Comparison of ENCODE assay signal across 23 mouse cellular contexts in genomic region chr3:103778660-103779059, GRCm38 (mm10). TPM values are rescaled to one million over a fixed set of nuclear protein-coding genes. Genes with fewer than 3 reads are reported as not detected.
DNase-seq lines count a peak whose midpoint lies in the region; ATAC-seq and TF ChIP-seq lines count a peak whose summit lies in the region.
"Had no signal": no experiment of that assay in that cellular context is flagged by ENCODE, and none has a peak within 500 bp of the region (broad histone marks: within the 10 kb centered on the region; RNA-seq: fewer than 3 reads in every experiment).

No protein-coding gene starts in this region.

- no peak for TF ChIP-seq POLR2A in thymus, adult 2 months (IDR thresholded peaks at IDR 0.05; ENCODE audit: control insufficient read depth, extremely low read depth, insufficient read depth, low read length, poor library complexity)

- H3K36me3 ChIP-seq in heart, embryonic 16.5 days (ENCODE audit: control insufficient read depth, insufficient read depth): peaks cover 8% of the 10 kb centered on the region
- H3K36me3 ChIP-seq in thymus, adult 2 months (ENCODE audit: control insufficient read depth, insufficient read depth, low read length): peaks cover 13% of the 10 kb centered on the region
- peaks cover 20% of the 10 kb centered on the region for H3K36me3 ChIP-seq in forebrain, embryonic 13.5 days (ENCODE audit: poor library complexity, severe bottlenecking)

- no peaks in the 10 kb centered on the region for H3K27me3 ChIP-seq in heart, embryonic 16.5 days (ENCODE audit: control insufficient read depth, insufficient read depth, low read length)
- no peaks in the 10 kb centered on the region for H3K27me3 ChIP-seq in thymus, adult 2 months (ENCODE audit: control insufficient read depth, insufficient read depth, low read length)
- no peaks in the 10 kb centered on the region for H3K27me3 ChIP-seq in forebrain, embryonic 13.5 days
- H3K27me3 ChIP-seq: embryonic facial prominence, embryonic 13.5 days; forebrain, embryonic 12.5 days; heart, embryonic 12.5 days; hindbrain, embryonic 13.5 days; intestine, embryonic 15.5 days had no signal

- no peak overlapping the region for H3K4me2 ChIP-seq in heart, embryonic 16.5 days (ENCODE audit: low read depth, low read length)
- H3K4me2 ChIP-seq in forebrain, embryonic 13.5 days: no peak overlapping the region
- H3K4me2 ChIP-seq: embryonic facial prominence, embryonic 13.5 days; forebrain, embryonic 12.5 days; heart, embryonic 12.5 days; hindbrain, embryonic 13.5 days; intestine, embryonic 15.5 days had no signal

- 68% methylated on average over 6 of the region's 6 CpGs for WGBS in heart, embryonic 16.5 days
- 38% methylated on average over 6 of the region's 6 CpGs for WGBS in thymus, adult 2 months
- 91% methylated on average over 6 of the region's 6 CpGs for WGBS in forebrain, embryonic 13.5 days

- H3K9ac ChIP-seq in heart, embryonic 16.5 days (ENCODE audit: low read length): no peak overlapping the region
- no peak overlapping the region for H3K9ac ChIP-seq in forebrain, embryonic 13.5 days
- H3K9ac ChIP-seq: embryonic facial prominence, embryonic 13.5 days; forebrain, embryonic 12.5 days; forebrain, postnatal 0 days; heart, embryonic 12.5 days; hindbrain, embryonic 13.5 days; intestine, embryonic 15.5 days had no signal

- H3K4me1 ChIP-seq in heart, embryonic 16.5 days (ENCODE audit: control insufficient read depth, insufficient read depth, low read length): peaks cover 16% of the 10 kb centered on the region
- H3K4me1 ChIP-seq in thymus, adult 2 months (replicated peaks; ENCODE audit: control insufficient read depth, insufficient read depth, low read length): peaks cover 38% of the 10 kb centered on the region
- peaks cover 14% of the 10 kb centered on the region; the same call in 1 of the 2 replicates for H3K4me1 ChIP-seq in forebrain, embryonic 13.5 days
- H3K4me1 ChIP-seq: hindbrain, embryonic 13.5 days had no signal

- TF ChIP-seq CTCF in thymus, adult 2 months (IDR thresholded peaks at IDR 0.05; ENCODE audit: borderline replicate concordance, control insufficient read depth, extremely low read depth, insufficient read depth, low read length, poor library complexity): no peak

- H3K9me3 ChIP-seq in heart, embryonic 16.5 days (replicated peaks; ENCODE audit: control insufficient read depth, low read length): no peaks in the 10 kb centered on the region
- H3K9me3 ChIP-seq in forebrain, embryonic 13.5 days (replicated peaks): no peaks in the 10 kb centered on the region
- H3K9me3 ChIP-seq: embryonic facial prominence, embryonic 13.5 days; forebrain, embryonic 12.5 days; G1E; heart, embryonic 12.5 days; hindbrain, embryonic 13.5 days; intestine, embryonic 15.5 days had no signal

- H3K4me3 ChIP-seq in heart, embryonic 16.5 days (ENCODE audit: low read length): no peak overlapping the region
- no peak overlapping the region for H3K4me3 ChIP-seq in thymus, adult 2 months (ENCODE audit: control insufficient read depth, insufficient read depth, low read length)
- H3K4me3 ChIP-seq in forebrain, embryonic 13.5 days: no peak overlapping the region
- H3K4me3 ChIP-seq: embryonic facial prominence, embryonic 13.5 days; forebrain, embryonic 12.5 days; heart, adult 2 months; heart, embryonic 12.5 days; hindbrain, embryonic 13.5 days; intestine, embryonic 15.5 days had no signal

- peak overlapping the region; percentile 42; the same call in 1 of the 2 replicates for H3K27ac ChIP-seq in heart, embryonic 16.5 days (ENCODE audit: low read length)
- peak overlapping the region; percentile 99 for H3K27ac ChIP-seq in thymus, adult 2 months (ENCODE audit: control insufficient read depth, insufficient read depth, low read length)
- no peak overlapping the region for H3K27ac ChIP-seq in forebrain, embryonic 13.5 days
- H3K27ac ChIP-seq: embryonic facial prominence, embryonic 13.5 days; forebrain, embryonic 12.5 days; heart, adult 2 months; hindbrain, embryonic 13.5 days; hindbrain, postnatal 0 days; intestine, embryonic 15.5 days had no signal

- no peak for ATAC-seq in heart, embryonic 16.5 days (replicated peaks; ENCODE audit: extremely low read depth, insufficient read depth, low FRiP score)
- ATAC-seq in megakaryocyte, adult 5-6 weeks (ENCODE audit: poor library complexity, severe bottlenecking): 0 out of 2 replicates have a peak, but pooled peaks have one; percentile 17
- no peak for ATAC-seq in forebrain, embryonic 13.5 days
- ATAC-seq in CD4-positive, CD25-positive, alpha-beta regulatory T cell, adult 4 months: no peak
- ATAC-seq: forebrain, postnatal 0 days; hindbrain, postnatal 0 days; intestine, embryonic 15.5 days had no signal

- no peak for DNase-seq in heart, adult 18-20 months
- no peak for DNase-seq in thymus, adult 2 months
- no peak for DNase-seq in thymus, postnatal 25 days
- DNase-seq: adrenal gland, adult 8-10 months; adrenal gland, postnatal 36 days; forebrain, postnatal 0 days; gastrocnemius, postnatal 14 days; heart, adult 2 months; heart, postnatal 14 days had no signal

RNA-seq across cellular contexts. Expression of gene Hipk1, which starts 12.7 kb away (rescaled TPM):
- polyA plus RNA-seq in heart, embryonic 16.5 days (2015; fragmentation: Nextera tagmentation; extraction: Ambion mirVana): 10.8 and 11.6 TPM in 2 replicates
- 100 to 1,000 TPM in 1 of 2 experiments, 10 to 100 TPM in 1; 87.7 to 124 TPM for total RNA-seq in heart, adult 18-20 months (2021)
- polyA plus RNA-seq in thymus, adult 2 months (2012; rRNA removed): 172 and 231 TPM in 2 replicates
- total RNA-seq in megakaryocyte, adult 5-6 weeks (2015): 287 and 324 TPM in 2 replicates
- total RNA-seq in megakaryocyte, adult 5-6 weeks (2017): 142 and 182 TPM in 2 replicates
- polyA plus RNA-seq in forebrain, embryonic 13.5 days (2015; fragmentation: Nextera tagmentation; extraction: Ambion mirVana): 13.0 and 14.5 TPM in 2 replicates
- polyA plus RNA-seq in CD4-positive, CD25-positive, alpha-beta regulatory T cell, adult 4 months (2017; shearing (Covaris generic)): 10 to 100 TPM; 25.6 to 29.8 TPM

RNA-seq across cellular contexts. Expression of gene Dclre1b, which starts 30.6 kb away (rescaled TPM):
- 17.1 and 18.7 TPM in 2 replicates for polyA plus RNA-seq in heart, embryonic 16.5 days (2015; fragmentation: Nextera tagmentation; extraction: Ambion mirVana)
- 10 to 100 TPM in 1 of 2 experiments, 1 to 10 TPM in 1; 7.7 to 10.8 TPM for total RNA-seq in heart, adult 18-20 months (2021)
- 38.1 and 44.3 TPM in 2 replicates for polyA plus RNA-seq in thymus, adult 2 months (2012; rRNA removed)
- 33.1 and 37.1 TPM in 2 replicates for total RNA-seq in megakaryocyte, adult 5-6 weeks (2015)
- total RNA-seq in megakaryocyte, adult 5-6 weeks (2017): 23.4 and 24.5 TPM in 2 replicates
- polyA plus RNA-seq in forebrain, embryonic 13.5 days (2015; fragmentation: Nextera tagmentation; extraction: Ambion mirVana): 31.0 and 32.7 TPM in 2 replicates
- polyA plus RNA-seq in CD4-positive, CD25-positive, alpha-beta regulatory T cell, adult 4 months (2017; shearing (Covaris generic)): 10 to 100 TPM; 17.5 to 19.5 TPM

RNA-seq across cellular contexts. Expression of gene Ap4b1, which starts 30.7 kb away (rescaled TPM):
- 16.2 and 17.2 TPM in 2 replicates for polyA plus RNA-seq in heart, embryonic 16.5 days (2015; fragmentation: Nextera tagmentation; extraction: Ambion mirVana)
- total RNA-seq in heart, adult 18-20 months (2021): 10 to 100 TPM; 15.2 to 16.1 TPM
- polyA plus RNA-seq in thymus, adult 2 months (2012; rRNA removed): 24.0 and 24.4 TPM in 2 replicates
- 19.2 and 20.2 TPM in 2 replicates for total RNA-seq in megakaryocyte, adult 5-6 weeks (2015)
- total RNA-seq in megakaryocyte, adult 5-6 weeks (2017): 17.8 TPM in 2 replicates
- polyA plus RNA-seq in forebrain, embryonic 13.5 days (2015; fragmentation: Nextera tagmentation; extraction: Ambion mirVana): 23.2 and 25.0 TPM in 2 replicates
- 10 to 100 TPM; 20.6 to 31.7 TPM for polyA plus RNA-seq in CD4-positive, CD25-positive, alpha-beta regulatory T cell, adult 4 months (2017; shearing (Covaris generic))

RNA-seq across cellular contexts. Expression of gene Gm43064, which starts 30.7 kb away (rescaled TPM):
- 0.30 and 0.32 TPM in 2 replicates for polyA plus RNA-seq in heart, embryonic 16.5 days (2015; fragmentation: Nextera tagmentation; extraction: Ambion mirVana)
- total RNA-seq in heart, adult 18-20 months (2021): under 1 TPM in 1 of 2 experiments, not detected in 1; 0.28 TPM
- 1.2 and 2.7 TPM in 2 replicates for polyA plus RNA-seq in thymus, adult 2 months (2012; rRNA removed)
- 0.32 and 0.45 TPM in 2 replicates for total RNA-seq in megakaryocyte, adult 5-6 weeks (2015)
- total RNA-seq in megakaryocyte, adult 5-6 weeks (2017): not detected in 2 replicates
- not detected in 2 replicates for polyA plus RNA-seq in forebrain, embryonic 13.5 days (2015; fragmentation: Nextera tagmentation; extraction: Ambion mirVana)
- polyA plus RNA-seq in CD4-positive, CD25-positive, alpha-beta regulatory T cell, adult 4 months (2017; shearing (Covaris generic)): under 1 TPM in 1 of 2 experiments, not detected in 1; 0.52 TPM
- total RNA-seq: adrenal gland, adult 8-10 months; hematopoietic stem cell, adult 5-6 weeks had no signal
- polyA plus RNA-seq: forebrain, embryonic 12.5 days; heart, adult 2 months; intestine, embryonic 15.5 days had no signal

RNA-seq across cellular contexts. Expression of gene Gm10964, which starts 39.5 kb away (rescaled TPM):
- not detected in 2 replicates for polyA plus RNA-seq in heart, embryonic 16.5 days (2015; fragmentation: Nextera tagmentation; extraction: Ambion mirVana)
- total RNA-seq in heart, adult 18-20 months (2021): not detected
- not detected in 2 replicates for polyA plus RNA-seq in thymus, adult 2 months (2012; rRNA removed)
- not detected in 2 replicates for total RNA-seq in megakaryocyte, adult 5-6 weeks (2015)
- total RNA-seq in megakaryocyte, adult 5-6 weeks (2017): not detected in 2 replicates
- polyA plus RNA-seq in forebrain, embryonic 13.5 days (2015; fragmentation: Nextera tagmentation; extraction: Ambion mirVana): not detected in 2 replicates
- polyA plus RNA-seq in CD4-positive, CD25-positive, alpha-beta regulatory T cell, adult 4 months (2017; shearing (Covaris generic)): not detected
- total RNA-seq: adrenal gland, adult 8-10 months; adrenal gland, postnatal 36 days; forebrain, postnatal 0 days; G1E; gastrocnemius, adult 18-20 months; gastrocnemius, postnatal 14 days; heart, adult 2 months; heart, postnatal 14 days; hematopoietic stem cell, adult 5-6 weeks; hindbrain, postnatal 0 days had no signal
- polyA plus RNA-seq: brain, embryonic 14.5 days; embryonic facial prominence, embryonic 13.5 days; forebrain, embryonic 12.5 days; forebrain, postnatal 0 days; G1E; heart, adult 2 months; heart, embryonic 12.5 days; hindbrain, embryonic 13.5 days; hindbrain, postnatal 0 days; intestine, embryonic 15.5 days had no signal
